Mouse (Mus musculus): ENCODE results near the gene Gng12.
"Not testable (repeated sequence)": the region's sequence is repeated elsewhere in the genome, so short reads cannot be mapped to it uniquely, and the experiment has no call there.

The Gng12 gene

DNA sequence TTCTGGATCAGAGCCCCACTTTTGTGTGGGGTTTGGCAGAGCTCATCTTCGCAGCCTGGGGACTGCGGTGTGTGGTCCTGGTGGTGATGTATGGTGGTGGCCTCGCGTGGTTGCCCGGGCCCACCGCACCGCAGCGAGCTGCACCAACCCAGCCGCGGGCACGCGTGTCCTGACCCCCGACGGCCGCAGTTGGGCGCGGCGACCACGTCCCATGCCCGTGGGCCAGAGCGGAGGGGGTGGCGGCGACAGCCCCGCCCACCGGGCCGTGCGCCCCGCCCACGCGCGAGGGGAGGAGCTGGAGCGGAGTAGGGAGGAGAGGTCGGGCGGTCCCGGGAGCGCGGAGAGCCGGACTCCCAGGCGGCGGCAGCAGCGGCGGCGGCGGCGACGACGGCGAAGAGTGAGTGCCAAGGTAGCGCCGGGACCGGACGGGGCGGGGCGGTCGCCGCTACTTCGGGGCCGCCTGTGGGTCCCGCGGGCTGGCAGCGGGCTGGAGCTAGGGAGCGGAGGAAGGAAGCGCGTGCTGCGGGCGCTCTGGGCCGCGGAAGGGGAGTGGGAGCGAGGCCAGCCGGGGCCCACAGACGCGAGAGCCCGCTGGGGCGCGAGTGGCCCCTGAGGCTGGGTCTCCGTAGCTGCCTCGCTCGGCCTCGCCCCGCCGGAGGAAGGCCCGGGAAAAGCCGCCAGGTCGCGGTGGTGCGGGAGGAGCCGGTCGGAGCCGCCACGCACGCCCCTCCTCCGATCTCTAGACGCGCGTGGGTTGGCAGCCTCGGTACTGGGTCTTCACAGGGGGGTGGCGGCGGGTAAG is at the start of gene Gng12:
Gng12 (plus strand) TSS at position 279 of the 802 bp plus-strand sequence.
- DNase-seq (ENCODE audit: extremely low spot score, low read depth, low spot score) = no peak

- no peak for DNase-seq (ENCODE audit: extremely low spot score, low read depth, low spot score)
Observed at GRCm38 (mm10) chr6:66848936-66849335, 47.3 kb upstream of the Gng12 start.

DNA sequence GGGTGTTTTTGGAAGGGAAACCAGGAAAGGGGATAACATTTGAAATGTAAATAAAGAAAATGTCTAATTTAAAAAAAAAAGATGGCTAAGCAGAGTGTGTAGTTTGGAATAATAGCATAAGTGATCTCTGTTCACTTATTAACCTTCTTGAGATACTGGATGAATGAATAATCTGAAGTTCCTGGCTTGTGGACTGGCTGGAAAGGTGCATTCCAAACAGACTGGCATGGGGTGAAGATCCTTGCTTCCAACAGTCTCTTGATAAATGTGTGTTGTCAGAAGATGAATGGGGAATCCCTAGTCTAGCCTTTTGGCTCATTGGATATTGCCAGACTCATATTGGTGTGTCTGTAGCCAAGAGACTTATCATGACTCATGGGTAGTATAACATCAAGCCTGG is 40.0 kb upstream of the Gng12 start:
- DNase-seq (ENCODE audit: extremely low spot score, low read depth, low spot score) = no peak

DNA sequence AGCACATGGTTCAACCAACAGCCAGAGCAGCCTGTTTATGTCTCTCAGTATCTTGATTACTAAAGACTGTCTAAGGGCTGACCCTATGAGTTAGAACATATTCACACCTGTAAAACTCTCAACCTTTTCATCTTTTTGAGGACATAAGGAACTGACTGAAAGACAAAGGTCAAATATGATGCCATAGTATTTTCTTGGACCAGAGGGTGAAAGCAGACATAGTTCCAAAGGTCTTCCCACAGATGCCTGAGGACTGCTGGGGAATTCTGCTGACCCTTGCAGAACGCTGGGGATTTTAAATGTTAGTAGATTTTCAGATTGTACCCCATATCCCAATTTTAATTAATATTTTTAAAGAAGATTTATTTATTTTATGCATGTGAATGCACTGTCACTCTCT is 37.8 kb upstream of the Gng12 start:
- no peak for DNase-seq (ENCODE audit: extremely low spot score, low read depth, low spot score)

DNA sequence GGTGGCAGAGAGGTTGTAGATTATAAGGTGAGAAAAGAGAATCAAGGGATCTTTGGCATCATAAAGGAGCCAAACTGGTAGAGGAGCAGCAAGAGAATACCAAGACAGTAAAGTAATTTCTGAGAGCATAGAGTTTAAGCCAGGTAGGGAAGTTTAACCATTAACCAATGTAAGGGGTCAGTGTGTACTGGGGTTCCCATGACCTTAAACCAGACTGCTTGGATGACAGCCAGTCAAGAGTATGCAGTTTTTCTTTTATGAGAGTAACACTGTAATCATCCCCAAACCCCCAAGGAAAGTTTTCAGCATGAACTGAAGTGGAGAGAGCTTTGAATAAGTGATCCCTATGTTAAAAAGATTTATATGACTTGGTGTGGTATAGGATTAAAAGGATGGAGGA is 36.8 kb upstream of the Gng12 start:
- DNase-seq (ENCODE audit: extremely low spot score, low read depth, low spot score) = no peak

GRCm38 (mm10) chr6:66864463-66864862 is 31.7 kb upstream of the Gng12 start:
- DNase-seq (ENCODE audit: extremely low spot score, low read depth, low spot score) = no peak

GRCm38 (mm10) chr6:66866295-66866694 is 29.9 kb upstream of the Gng12 start:
- DNase-seq (ENCODE audit: extremely low spot score, low read depth, low spot score) = no peak

DNA sequence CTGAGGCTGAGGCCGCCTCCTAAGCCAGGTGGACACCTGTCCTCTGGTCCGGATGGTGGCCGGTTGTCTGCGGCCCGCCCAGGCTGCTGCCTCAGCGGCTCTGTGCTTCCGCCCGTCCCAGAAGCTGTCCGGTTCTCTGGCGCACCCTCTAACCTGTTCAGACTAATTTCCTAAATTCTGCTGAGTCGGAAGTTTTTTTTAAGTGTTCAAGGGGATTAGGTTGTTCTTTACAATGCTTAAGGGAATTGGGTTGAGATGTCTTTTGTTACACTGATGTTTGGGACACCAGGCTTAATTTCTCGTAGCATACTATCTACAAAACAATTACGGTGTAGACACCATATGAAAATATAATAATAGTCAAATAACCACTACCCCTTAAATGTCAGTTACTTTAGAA is 19.1 kb upstream of the Gng12 start:
- DNase-seq (ENCODE audit: extremely low spot score, low read depth, low spot score) = not testable (repeated sequence)

DNA sequence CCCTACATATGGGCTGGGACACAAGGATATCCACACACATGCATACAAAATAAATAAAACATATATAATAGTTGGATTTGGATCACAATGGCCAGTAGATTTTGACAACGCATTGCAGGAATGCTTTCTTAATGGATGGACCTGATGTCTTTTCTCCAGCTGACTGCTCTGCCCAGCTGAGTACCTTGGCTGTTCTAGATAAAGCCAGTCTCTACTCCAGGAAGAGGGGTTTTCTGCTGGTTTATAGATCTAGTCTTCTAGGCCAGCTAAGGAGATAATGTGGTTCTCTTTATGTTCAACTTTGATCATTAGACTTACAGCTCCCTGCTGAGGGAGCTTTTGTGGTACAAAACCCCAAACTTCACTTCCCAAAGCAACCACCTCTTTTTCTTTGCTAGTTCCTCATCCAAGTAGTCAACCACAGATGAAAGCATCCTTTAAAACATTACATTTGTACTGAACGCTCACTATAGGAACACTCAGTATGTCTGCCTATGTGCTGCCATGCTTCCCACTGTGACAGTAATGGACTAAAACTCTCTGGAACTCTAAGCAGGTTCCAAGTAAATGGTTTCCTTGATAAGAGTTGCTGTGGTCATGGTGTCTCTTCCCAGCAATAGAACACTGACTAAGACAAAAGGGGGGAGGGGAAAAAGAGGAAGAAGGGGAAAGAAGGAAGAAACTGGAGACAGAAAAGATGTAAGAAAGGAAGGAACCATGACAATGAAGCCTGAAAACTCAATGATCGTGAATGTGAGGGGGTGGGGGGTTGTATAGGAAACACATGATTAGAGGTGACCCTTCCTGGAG is 5.6 kb upstream of the Gng12 start:
- DNase-seq (ENCODE audit: extremely low spot score, low read depth, low spot score) = no peak

GRCm38 (mm10) chr6:66893950-66894349 is 2.2 kb upstream of the Gng12 start:
- DNase-seq (ENCODE audit: extremely low spot score, low read depth, low spot score) = no peak

DNA sequence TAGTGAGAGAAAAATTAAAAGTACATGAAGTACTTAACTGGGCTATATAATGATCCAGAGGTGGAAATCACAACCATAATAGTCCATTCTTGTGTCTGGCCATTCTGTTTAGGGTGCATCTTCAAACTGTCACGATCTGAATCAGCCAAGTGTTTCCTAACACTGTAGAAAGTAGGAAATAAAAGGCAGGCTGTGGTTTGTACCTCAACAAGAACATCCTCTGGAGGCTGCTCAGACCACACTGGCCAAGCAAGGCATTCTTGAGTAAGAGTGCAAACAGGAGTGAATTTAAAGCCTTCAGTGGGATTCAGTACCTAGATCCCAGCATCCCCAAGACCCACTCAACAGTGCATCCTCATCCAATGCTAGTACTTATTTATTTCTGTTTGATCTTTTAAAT is 1.2 kb upstream of the Gng12 start:
- no peak for DNase-seq (ENCODE audit: extremely low spot score, low read depth, low spot score)

DNA sequence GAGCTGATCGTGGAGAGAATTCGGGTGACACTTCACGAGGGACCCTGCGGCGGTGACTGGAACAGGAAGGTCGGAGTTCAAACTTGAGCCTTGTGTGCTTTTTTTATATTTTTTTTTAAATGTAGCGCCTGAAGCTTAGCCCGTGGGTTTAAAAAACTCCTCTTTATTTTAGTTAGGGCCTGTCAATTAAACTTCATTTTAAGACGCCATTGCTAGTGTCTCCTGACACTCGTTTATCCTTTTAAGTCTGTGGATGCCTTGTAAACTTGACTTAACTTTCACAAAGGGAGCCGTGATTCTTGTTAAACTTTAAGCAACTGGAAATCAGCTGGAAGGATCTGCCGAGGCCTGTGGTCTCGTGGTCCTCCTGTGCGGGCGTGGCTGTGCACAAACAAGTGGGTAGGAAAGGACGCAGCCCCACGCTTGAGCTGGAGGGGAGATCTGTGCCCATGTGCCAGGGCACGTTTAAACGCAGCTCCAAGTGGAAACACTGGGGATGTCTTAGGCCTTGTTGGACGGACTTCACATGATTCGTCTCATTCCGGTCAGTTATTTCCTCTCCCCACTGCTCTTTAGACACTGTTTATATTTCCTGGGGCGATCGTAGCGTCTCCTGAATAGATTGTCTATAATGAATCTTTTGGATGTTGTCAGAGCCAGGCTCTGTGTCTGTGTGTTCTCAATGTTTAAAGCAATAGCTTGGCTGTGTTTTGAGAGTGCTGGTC is 886 bp downstream of the Gng12 start:
- no peak for DNase-seq (ENCODE audit: extremely low spot score, low read depth, low spot score)

DNA sequence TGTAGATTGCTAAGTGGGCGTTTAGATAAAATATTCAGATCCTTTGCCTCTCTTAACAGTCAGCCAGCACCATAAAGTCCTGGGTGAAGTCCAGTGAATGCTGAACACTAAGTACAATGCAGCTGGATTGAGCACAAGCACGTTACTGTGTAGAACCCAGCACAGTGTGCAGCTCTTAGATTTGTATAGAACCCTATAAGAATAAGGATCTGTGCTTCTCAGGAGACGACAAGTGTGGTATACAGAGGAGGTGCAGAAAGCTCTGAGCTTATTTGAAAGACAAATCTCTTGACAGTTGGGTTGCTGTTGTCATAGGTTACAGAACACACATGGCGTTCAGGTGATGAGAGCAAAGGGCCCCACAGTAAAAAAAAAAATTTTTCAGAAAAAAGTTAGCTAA is 1.8 kb downstream of the Gng12 start:
- no peak for DNase-seq (ENCODE audit: extremely low spot score, low read depth, low spot score)

GRCm38 (mm10) chr6:66901926-66902325 is 5.7 kb downstream of the Gng12 start:
- DNase-seq (ENCODE audit: extremely low spot score, low read depth, low spot score) = no peak

DNA sequence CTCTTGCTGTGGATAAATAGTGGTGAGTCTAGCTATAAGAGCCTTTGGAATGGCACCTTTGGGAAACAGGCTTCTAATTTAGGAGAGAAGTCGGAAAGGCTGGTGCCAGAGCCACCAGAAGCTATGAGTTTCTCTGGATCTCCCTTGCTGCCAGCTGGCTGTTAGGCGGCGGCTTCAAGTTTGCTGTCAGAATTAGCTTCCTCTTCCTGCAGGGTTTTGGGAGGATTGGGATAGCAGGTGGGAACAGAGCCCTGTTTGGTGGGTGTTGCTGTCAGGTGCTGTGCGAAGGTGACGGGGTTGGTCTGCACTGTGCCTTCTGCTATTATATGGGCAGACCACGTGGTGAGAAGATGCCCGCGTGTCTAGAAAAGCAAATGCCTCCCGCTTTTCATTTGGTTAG is 7.0 kb downstream of the Gng12 start:
- no peak for DNase-seq (ENCODE audit: extremely low spot score, low read depth, low spot score)

- no peak for DNase-seq (ENCODE audit: extremely low spot score, low read depth, low spot score)
Observed at GRCm38 (mm10) chr6:66903720-66904119, 7.5 kb downstream of the Gng12 start.

GRCm38 (mm10) chr6:66906244-66906643 is 10.0 kb downstream of the Gng12 start:
- DNase-seq (ENCODE audit: extremely low spot score, low read depth, low spot score) = no peak

- DNase-seq (ENCODE audit: extremely low spot score, low read depth, low spot score) = no peak
Observed at GRCm38 (mm10) chr6:66908327-66908973, 12.3 kb downstream of the Gng12 start.

- no peak for DNase-seq (ENCODE audit: extremely low spot score, low read depth, low spot score)
Observed at GRCm38 (mm10) chr6:66910493-66911435, 14.6 kb downstream of the Gng12 start.

- DNase-seq (ENCODE audit: extremely low spot score, low read depth, low spot score) = no peak
Observed at GRCm38 (mm10) chr6:66913355-66913754, 17.2 kb downstream of the Gng12 start.
